Mouse (Mus musculus) MEL (cell line): ENCODE data around the gene Lsr. TPM values are rescaled to one million over a fixed set of nuclear protein-coding genes. Genes with fewer than 3 reads are reported as not detected.

Source experiments
- DNase-seq: peaks from one replicate; pipeline ENCODE4 v3.0.0; 2011; ENCODE audit warnings: low read depth, low spot score
- H3K27ac ChIP-seq: 2 replicates; pipeline ENCODE4 v1.5.1; 2012; ENCODE audit warnings: low read depth, mild to moderate bottlenecking, control low read depth, low read length, moderate library complexity; ENCODE audit not compliant: control insufficient read depth
- H3K27me3 ChIP-seq, 2 experiments: fragments of 150-350 bp in 1 of 2; sonication (generic) in 1 of 2; 2 replicates each; pipeline ENCODE4 v1.6.1; 2012; ENCODE audit warnings: low read length in 2 of 2, mild to moderate bottlenecking in 2 of 2, improper control_type of control experiment in 1 of 2, moderate library complexity in 1 of 2; ENCODE audit not compliant: insufficient read depth in 2 of 2, control insufficient read depth in 1 of 2
- H3K36me3 ChIP-seq, 2 experiments: 2 replicates each; pipeline ENCODE4 v1.6.1; 2012 to 2014; ENCODE audit warnings: low read length in 2 of 2, improper control_type of control experiment in 1 of 2, inconsistent platforms in 1 of 2, mild to moderate bottlenecking in 1 of 2; ENCODE audit not compliant: insufficient read depth in 2 of 2, control insufficient read depth in 1 of 2
- H3K4me1 ChIP-seq, 2 experiments: fragments of 150-350 bp in 1 of 2; sonication (generic) in 1 of 2; 2 replicates each; pipeline ENCODE4 v1.6.1; 2012; ENCODE audit warnings: low read length in 2 of 2, improper control_type of control experiment in 1 of 2, mild to moderate bottlenecking in 1 of 2; ENCODE audit not compliant: insufficient read depth in 2 of 2, control insufficient read depth in 1 of 2
- H3K4me3 ChIP-seq, 2 experiments: fragments of 150-350 bp in 1 of 2; sonication (generic) in 1 of 2; 2 replicates each; pipeline ENCODE4 v1.5.1; 2012; ENCODE audit warnings: low read depth in 2 of 2, low read length in 2 of 2, mild to moderate bottlenecking in 2 of 2, moderate library complexity in 2 of 2, control low read depth in 1 of 2, improper control_type of control experiment in 1 of 2; ENCODE audit not compliant: control insufficient read depth in 1 of 2, insufficient read depth in 1 of 2
- H3K79me2 ChIP-seq: 2 replicates; pipeline ENCODE4 v1.6.1; 2012; ENCODE audit warnings: mild to moderate bottlenecking, low read length, moderate library complexity; ENCODE audit not compliant: control insufficient read depth, poor library complexity, insufficient read depth
- H3K9ac ChIP-seq: 2 replicates; pipeline ENCODE4 v1.6.1; 2012; ENCODE audit warnings: low read depth, mild to moderate bottlenecking, control low read depth, low read length, moderate library complexity; ENCODE audit not compliant: control insufficient read depth, poor library complexity, severe bottlenecking
- H3K9me3 ChIP-seq: fragments of 150-350 bp; sonication (generic); replicated peaks from 2 replicates; pipeline ENCODE4 v1.6.1; 2012; ENCODE audit warnings: mild to moderate bottlenecking, low read length, improper control_type of control experiment, moderate library complexity; ENCODE audit not compliant: insufficient read depth
- BHLHE40 ChIP-seq: IDR thresholded peaks from 2 replicates; pipeline ENCODE4 v1.6.1; 2012; ENCODE audit warnings: low read depth, mild to moderate bottlenecking, inconsistent platforms, low read length, improper control_type of control experiment, borderline replicate concordance
- CHD1 ChIP-seq: IDR thresholded peaks from 2 replicates; pipeline ENCODE4 v1.6.1; 2012; ENCODE audit warnings: low read depth, mild to moderate bottlenecking, inconsistent platforms, low read length, improper control_type of control experiment
- CHD2 ChIP-seq: IDR thresholded peaks from 2 replicates; pipeline ENCODE4 v1.6.1; 2011; ENCODE audit warnings: low read length, improper control_type of control experiment
- CTCF ChIP-seq, 3 experiments: IDR thresholded peaks in 2 of 3; conservative IDR thresholded peaks in 1 of 3; 2 replicates each; pipeline ENCODE4 v1.5.1; 2011 to 2012; ENCODE audit warnings: low read length in 3 of 3, low read depth in 2 of 3, mild to moderate bottlenecking in 2 of 3, improper control_type of control experiment in 1 of 3, inconsistent platforms in 1 of 3, mixed read lengths in 1 of 3, moderate library complexity in 1 of 3; ENCODE audit not compliant: control insufficient read depth in 1 of 3, insufficient read depth in 1 of 3, poor library complexity in 1 of 3, severe bottlenecking in 1 of 3
- EP300 ChIP-seq, 2 experiments: IDR thresholded peaks; 2 replicates each; pipeline ENCODE4 v1.6.1; 2011; ENCODE audit warnings: improper control_type of control experiment in 2 of 2, low read length in 2 of 2, low read depth in 1 of 2, mild to moderate bottlenecking in 1 of 2
- HCFC1 ChIP-seq: IDR thresholded peaks from 2 replicates; pipeline ENCODE4 v1.6.1; 2012; ENCODE audit warnings: low read depth, mild to moderate bottlenecking, inconsistent platforms, low read length, improper control_type of control experiment, moderate library complexity
- MYB ChIP-seq: IDR thresholded peaks from 2 replicates; pipeline ENCODE4 v1.6.1; 2011; ENCODE audit warnings: mild to moderate bottlenecking, low read depth, low read length, improper control_type of control experiment
- MYC ChIP-seq: IDR thresholded peaks from 2 replicates; pipeline ENCODE4 v1.6.1; 2011; ENCODE audit warnings: low read depth, mild to moderate bottlenecking, low read length, improper control_type of control experiment, moderate library complexity
- NRF1 ChIP-seq: IDR thresholded peaks from 2 replicates; pipeline ENCODE4 v1.6.1; 2014; ENCODE audit warnings: low read depth, mild to moderate bottlenecking, inconsistent platforms, low read length, improper control_type of control experiment, moderate library complexity; ENCODE audit not compliant: poor library complexity, insufficient read depth, severe bottlenecking
- POLR2A ChIP-seq, 2 experiments: IDR thresholded peaks; 2 replicates each; pipeline ENCODE4 v1.6.1; 2011 to 2012; ENCODE audit warnings: low read length in 2 of 2, mild to moderate bottlenecking in 2 of 2, control low read depth in 1 of 2, improper control_type of control experiment in 1 of 2, low read depth in 1 of 2, moderate library complexity in 1 of 2; ENCODE audit not compliant: control insufficient read depth in 1 of 2, insufficient read depth in 1 of 2, poor library complexity in 1 of 2
- POLR2AphosphoS2 ChIP-seq: IDR thresholded peaks from 2 replicates; pipeline ENCODE4 v1.6.1; 2011; ENCODE audit warnings: low read length, improper control_type of control experiment
- SIN3A ChIP-seq: IDR thresholded peaks from 2 replicates; pipeline ENCODE4 v1.6.1; 2012; ENCODE audit warnings: low read length, improper control_type of control experiment, inconsistent platforms
- SMC3 ChIP-seq: IDR thresholded peaks from 2 replicates; pipeline ENCODE4 v1.6.1; 2011; ENCODE audit warnings: low read depth, low read length, improper control_type of control experiment
- TAL1 ChIP-seq: IDR thresholded peaks from 2 replicates; pipeline ENCODE4 v1.6.1; 2012; ENCODE audit warnings: mild to moderate bottlenecking, inconsistent platforms, low read length, moderate library complexity, mixed read lengths
- UBTF ChIP-seq: IDR thresholded peaks from 2 replicates; pipeline ENCODE4 v1.6.1; 2012; ENCODE audit warnings: low read depth, mild to moderate bottlenecking, inconsistent platforms, low read length, improper control_type of control experiment, moderate library complexity, borderline replicate concordance; ENCODE audit not compliant: insufficient read depth
- USF1 ChIP-seq: IDR thresholded peaks from 2 replicates; pipeline ENCODE4 v1.6.1; 2014; ENCODE audit warnings: low read depth, mild to moderate bottlenecking, inconsistent platforms, low read length, improper control_type of control experiment, moderate library complexity
- USF2 ChIP-seq, 2 experiments: IDR thresholded peaks; 2 replicates each; pipeline ENCODE4 v1.6.1; 2011 to 2012; ENCODE audit warnings: improper control_type of control experiment in 2 of 2, low read length in 2 of 2, borderline replicate concordance in 1 of 2, inconsistent platforms in 1 of 2, low read depth in 1 of 2, mild to moderate bottlenecking in 1 of 2; ENCODE audit not compliant: insufficient read depth in 1 of 2
- ZKSCAN1 ChIP-seq: IDR thresholded peaks from 2 replicates; pipeline ENCODE4 v1.6.1; 2012; ENCODE audit warnings: low read depth, mild to moderate bottlenecking, inconsistent platforms, low read length, improper control_type of control experiment, moderate library complexity
- ZMIZ1 ChIP-seq: IDR thresholded peaks from 2 replicates; pipeline ENCODE4 v1.6.1; 2012; ENCODE audit warnings: low read depth, mild to moderate bottlenecking, inconsistent platforms, low read length, improper control_type of control experiment, moderate library complexity
- polyA plus RNA-seq, 2 experiments: library from polyadenylated mRNA; stranded (reverse) in 1 of 2; unstranded in 1 of 2; fragments of >175 nt in 1 of 2; fragments of >200 nt in 1 of 2; gene quantifications; 2 replicates each; pipeline versions ENCODE4 v1.2.1 to v1.2.4; 2012; ENCODE audit warnings: low replicate concordance in 2 of 2, low read depth in 1 of 2; ENCODE audit not compliant: insufficient read length in 2 of 2, insufficient read depth in 1 of 2, missing spikeins in 1 of 2
- total RNA-seq: library from RNA; depleted of rRNA; stranded (reverse); fragments of 300-350 nt; gene quantifications from 2 replicates; pipeline ENCODE4 v1.2.3, GENCODE M21; 2012

The Lsr gene
- total and polyA plus RNA-seq, 3 experiments: 0.22 TPM; not detected in 2

GRCm38 (mm10) chr7:30916713-30917112 lies 56.6 kb downstream of the Lsr start:
- Histone ChIP-seq H3K4me1 (no peaks in the 10 kb centered on the region), H3K4me3 (no peak overlapping the region), H3K79me2 (no peaks in the 10 kb centered on the region), H3K27me3 (peaks cover 5 to 9% of the 10 kb centered on the region in 2 experiments), H3K27ac (no peak overlapping the region), H3K36me3 (no peaks in the 10 kb centered on the region), H3K9me3 (no peaks in the 10 kb centered on the region), H3K9ac (no peak overlapping the region)
- TF ChIP-seq SMC3 (no peak), CTCF (IDR thresholded peaks at IDR 0.05 in 2 of 3, conservative IDR thresholded peaks at IDR 0.05 in 1 of 3; ENCODE audit: control insufficient read depth in 1 of 3, insufficient read depth in 1 of 3, low read depth in 2 of 3, low read length in 3 of 3, poor library complexity in 1 of 3, severe bottlenecking in 1 of 3) (no peak), POLR2A (IDR thresholded peaks at IDR 0.05; ENCODE audit: control insufficient read depth in 1 of 2, insufficient read depth in 1 of 2, low read depth in 1 of 2, low read length in 2 of 2, poor library complexity in 1 of 2) (no peak), CHD2 (no peak), MYC (no peak), USF2 (IDR thresholded peaks at IDR 0.05; ENCODE audit: borderline replicate concordance in 1 of 2, insufficient read depth in 1 of 2, low read depth in 1 of 2, low read length in 2 of 2) (no peak), NRF1 (no peak)
- DNase-seq: no peak

GRCm38 (mm10) chr7:30914732-30915131 lies 58.5 kb downstream of the Lsr start, which contains the start of gene Mag:
Gene Mag (minus strand): TSS chr7:30914873.
- H3K27me3 ChIP-seq: peaks cover 1 to 8% of the 10 kb centered on the region in 2 experiments; a peak in 3 of 4 replicates
- no peak for TF ChIP-seq SIN3A
- no peak for TF ChIP-seq CHD2
- TF ChIP-seq ZKSCAN1: no peak
- TF ChIP-seq EP300 (IDR thresholded peaks at IDR 0.05; ENCODE audit: low read depth in 1 of 2, low read length in 2 of 2): no peak
- no peak for TF ChIP-seq BHLHE40
- no peak for TF ChIP-seq TAL1
- TF ChIP-seq USF1: no peak
- no peak for TF ChIP-seq MYB
- no peak for TF ChIP-seq UBTF
- no peak for TF ChIP-seq SMC3
- no peak within 1 kb of the TSS for H3K9ac ChIP-seq
- H3K9me3 ChIP-seq: no peaks in the 10 kb centered on the region
- H3K79me2 ChIP-seq: no peaks in the 10 kb centered on the region
- H3K27ac ChIP-seq: no peak within 1 kb of the TSS
- H3K36me3 ChIP-seq: no peaks in the 10 kb centered on the region
- no peak for DNase-seq
- no peak within 1 kb of the TSS for H3K4me3 ChIP-seq
- H3K4me1 ChIP-seq: no peaks in the 10 kb centered on the region

GRCm38 (mm10) chr7:30909773-30910172 lies 63.5 kb downstream of the Lsr start:
- no peak for TF ChIP-seq HCFC1
- no peak for TF ChIP-seq CHD1
- no peak for TF ChIP-seq ZMIZ1
- TF ChIP-seq POLR2AphosphoS2: no peak
- TF ChIP-seq MYB: no peak
- TF ChIP-seq USF1: no peak
- Histone ChIP-seq H3K27me3 (peaks cover 0 to 7% of the 10 kb centered on the region in 2 experiments; a peak in 3 of 4 replicates), H3K9ac (no peak overlapping the region), H3K4me1 (no peaks in the 10 kb centered on the region), H3K79me2 (no peaks in the 10 kb centered on the region), H3K36me3 (no peaks in the 10 kb centered on the region), H3K4me3 (no peak overlapping the region), H3K9me3 (no peaks in the 10 kb centered on the region), H3K27ac (no peak overlapping the region)
- no peak for DNase-seq
